Mouse (Mus musculus) neural tube, embryonic 11.5 days (tissue): Measurements from ENCODE around the gene Pde10a. TPM values are rescaled to one million over a fixed set of nuclear protein-coding genes. Genes with fewer than 3 reads are reported as not detected.

Experiments used
- ATAC-seq: fragments of 200-750 bp; cut with Nextera tagmentation; 2 replicates; pipeline ENCODE4 v1.8.0; 2017; ENCODE audit warnings: moderate number of reproducible peaks, mild to moderate bottlenecking, moderate TSS enrichment, moderate library complexity; ENCODE audit not compliant: insufficient read depth, low FRiP score, low TSS enrichment
- DNase-seq: peaks from one replicate; pipeline ENCODE4 v3.0.0-alpha.2; 2015; ENCODE audit warnings: low spot score
- H3K27ac ChIP-seq: fragments of 300-500 bp; sonication (generic); 2 replicates; pipeline ENCODE4 v1.5.1; 2014; ENCODE audit warnings: low read depth, mild to moderate bottlenecking, low read length
- H3K27me3 ChIP-seq: fragments of 300-500 bp; sonication (generic); 2 replicates; pipeline ENCODE4 v1.6.1; 2014; ENCODE audit warnings: mild to moderate bottlenecking, low read length, mixed read lengths; ENCODE audit not compliant: control insufficient read depth, insufficient read depth
- H3K36me3 ChIP-seq: fragments of 300-500 bp; sonication (generic); 2 replicates; pipeline ENCODE4 v1.6.1; 2014; ENCODE audit warnings: mild to moderate bottlenecking, low read length, moderate library complexity, mixed read lengths; ENCODE audit not compliant: control insufficient read depth, insufficient read depth
- H3K4me1 ChIP-seq: fragments of 300-500 bp; sonication (generic); 2 replicates; pipeline ENCODE4 v1.6.1; 2014; ENCODE audit warnings: low read length, mixed read lengths; ENCODE audit not compliant: control insufficient read depth, insufficient read depth
- H3K4me2 ChIP-seq: fragments of 300-500 bp; sonication (generic); 2 replicates; pipeline ENCODE4 v1.6.1; 2014; ENCODE audit warnings: low read depth, mild to moderate bottlenecking, moderate library complexity
- H3K4me3 ChIP-seq: fragments of 300-500 bp; sonication (generic); 2 replicates; pipeline ENCODE4 v1.5.1; 2014; ENCODE audit warnings: low read depth, low read length
- H3K9ac ChIP-seq: fragments of 300-500 bp; sonication (generic); 2 replicates; pipeline ENCODE4 v1.6.1; 2014; ENCODE audit warnings: mild to moderate bottlenecking, low read length
- H3K9me3 ChIP-seq: fragments of 300-500 bp; sonication (generic); 2 replicates; pipeline ENCODE4 v1.6.1; 2016; ENCODE audit warnings: low read length; ENCODE audit not compliant: control insufficient read depth
- WGBS: fragments of 180-500 bp; shearing (Covaris S2); extraction: QIAGEN DNeasy Blood & Tissue Kit; methylation state at CpG from one replicate; pipeline ENCODE4 v1.1.7; 2014; 5-methylcytosine and 5-hydroxymethylcytosine counted together
- polyA plus RNA-seq: library from polyadenylated mRNA; unstranded; fragments of >200 nt; fragmentation: Nextera tagmentation; extraction: Ambion mirVana; gene quantifications from 2 replicates; pipeline ENCODE4 v1.2.1, GENCODE M21; 2014

The Pde10a gene
- polyA plus RNA-seq, 1 experiment from 2014 or later = 5.9 TPM

DNA sequence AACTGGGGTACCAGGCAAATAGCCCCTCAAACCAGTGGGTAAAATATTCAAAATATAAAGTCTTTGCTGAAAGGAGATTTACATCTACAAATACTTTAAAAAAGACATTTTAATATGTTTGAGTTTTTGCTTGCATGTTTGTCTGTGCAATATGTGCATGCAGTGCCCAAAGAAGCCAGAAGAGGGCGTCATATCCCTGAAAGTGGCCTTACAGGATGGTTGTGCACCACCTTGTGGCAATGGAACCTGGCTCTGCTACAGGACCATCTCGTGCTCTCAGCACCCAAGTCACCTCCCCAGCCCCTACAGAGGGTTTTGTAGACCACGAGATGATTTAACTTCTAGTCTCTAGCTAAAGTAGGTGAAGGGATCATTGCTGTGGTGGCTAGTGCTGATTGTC is 8.7 kb downstream of the Pde10a start:
- Histone ChIP-seq H3K9me3 (no peaks in the 10 kb centered on the region), H3K4me3 (no peak overlapping the region), H3K4me1 (no peaks in the 10 kb centered on the region), H3K36me3 (no peaks in the 10 kb centered on the region), H3K27me3 (no peaks in the 10 kb centered on the region), H3K4me2 (no peak overlapping the region), H3K27ac (no peak overlapping the region), H3K9ac (no peak overlapping the region)
- 47% methylated on average over 3 of the region's 3 CpGs for WGBS
- DNase-seq = no peak
- no peak for ATAC-seq

- H3K27ac ChIP-seq = no peak overlapping the region
- H3K27me3 ChIP-seq = no peaks in the 10 kb centered on the region
- 89% methylated on average over 6 of the region's 6 CpGs for WGBS
- H3K9me3 ChIP-seq = no peaks in the 10 kb centered on the region
- H3K4me2 ChIP-seq = no peak overlapping the region
- ATAC-seq (no peak), DNase-seq (no peak)
- H3K36me3 ChIP-seq = no peaks in the 10 kb centered on the region
- H3K4me3 ChIP-seq = no peak overlapping the region
- no peak overlapping the region for H3K9ac ChIP-seq
- H3K4me1 ChIP-seq = no peaks in the 10 kb centered on the region
Observed at GRCm38 (mm10) chr17:8536522-8536921, 11.3 kb downstream of the Pde10a start.

GRCm38 (mm10) chr17:8538102-8538501 is 12.9 kb downstream of the Pde10a start:
- no peak overlapping the region for H3K4me2 ChIP-seq
- no peak overlapping the region for H3K9ac ChIP-seq
- no peak for DNase-seq
- WGBS = 72% methylated on average over 3 of the region's 3 CpGs
- H3K4me3 ChIP-seq = no peak overlapping the region
- H3K4me1 ChIP-seq = no peaks in the 10 kb centered on the region
- ATAC-seq = no peak
- H3K27ac ChIP-seq = no peak overlapping the region
- H3K9me3 ChIP-seq = no peaks in the 10 kb centered on the region
- H3K36me3 ChIP-seq = no peaks in the 10 kb centered on the region
- H3K27me3 ChIP-seq = no peaks in the 10 kb centered on the region

DNA sequence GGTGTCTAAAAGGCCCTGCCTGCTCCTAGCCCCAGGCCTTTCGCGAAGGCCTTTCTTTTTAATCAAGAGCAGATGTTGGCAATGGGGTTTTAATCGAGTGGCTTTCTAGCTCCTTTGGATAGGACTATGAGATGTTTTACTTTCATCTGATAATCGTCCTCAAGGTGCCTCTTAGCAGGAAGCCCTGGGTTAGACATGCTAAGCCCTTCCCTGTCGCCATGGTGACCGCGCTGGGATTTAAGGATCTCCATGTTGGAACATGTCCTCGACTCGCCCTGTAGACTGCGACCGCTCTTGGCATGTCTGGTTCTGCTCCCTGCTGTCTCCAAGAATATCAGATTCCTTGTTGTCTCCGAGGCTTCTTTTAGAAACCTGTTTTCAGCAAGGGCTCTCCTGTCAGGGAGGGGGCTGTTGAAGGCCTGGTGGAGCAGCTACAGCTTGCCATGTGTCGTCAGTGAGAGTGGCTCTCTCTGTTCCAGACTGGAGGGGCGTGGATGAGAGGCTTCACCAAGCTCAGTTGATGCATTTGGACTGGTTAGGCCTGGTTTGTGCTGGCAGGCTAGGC is 16.9 kb downstream of the Pde10a start:
- Histone ChIP-seq H3K4me1 (no peaks in the 10 kb centered on the region), H3K27ac (no peak overlapping the region), H3K9ac (no peak overlapping the region), H3K9me3 (no peaks in the 10 kb centered on the region), H3K27me3 (no peaks in the 10 kb centered on the region), H3K4me2 (no peak overlapping the region), H3K4me3 (no peak overlapping the region), H3K36me3 (no peaks in the 10 kb centered on the region)
- DNase-seq (peak; percentile 33), ATAC-seq (no peak)
- 71% methylated on average over 14 of the region's 14 CpGs for WGBS

GRCm38 (mm10) chr17:8546366-8546765 is 21.2 kb downstream of the Pde10a start:
- DNase-seq (no peak), ATAC-seq (no peak)
- Histone ChIP-seq H3K27me3 (no peaks in the 10 kb centered on the region), H3K27ac (no peak overlapping the region), H3K4me3 (no peak overlapping the region), H3K9ac (no peak overlapping the region), H3K4me2 (no peak overlapping the region), H3K4me1 (no peaks in the 10 kb centered on the region), H3K9me3 (no peaks in the 10 kb centered on the region), H3K36me3 (no peaks in the 10 kb centered on the region)
- WGBS = 87% methylated on average over 9 of the region's 9 CpGs

DNA sequence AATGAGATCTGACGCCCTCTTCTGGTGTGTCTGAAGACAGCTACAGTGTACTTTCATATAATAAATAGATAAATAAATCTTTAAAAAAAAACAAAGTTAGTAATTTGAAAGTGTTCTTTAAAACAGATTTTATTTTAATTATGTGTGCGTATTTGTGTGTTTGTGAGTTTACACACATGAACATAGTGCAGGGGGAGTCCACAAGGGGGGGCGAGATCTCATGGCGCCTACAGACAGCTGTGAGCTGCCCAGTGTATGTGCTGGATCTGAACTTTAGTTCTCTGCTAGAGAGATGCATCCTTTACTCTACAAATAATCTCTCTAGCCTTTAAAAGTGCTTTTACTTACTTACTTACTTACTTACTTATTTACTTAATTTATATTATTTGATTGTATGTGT is 23.6 kb downstream of the Pde10a start:
- DNase-seq (no peak), ATAC-seq (no peak)
- no peaks in the 10 kb centered on the region for H3K9me3 ChIP-seq
- WGBS = 87% methylated on average over 4 of the region's 4 CpGs
- H3K4me1 ChIP-seq = no peaks in the 10 kb centered on the region
- no peak overlapping the region for H3K4me2 ChIP-seq
- H3K36me3 ChIP-seq = no peaks in the 10 kb centered on the region
- H3K4me3 ChIP-seq = no peak overlapping the region
- H3K9ac ChIP-seq = no peak overlapping the region
- no peak overlapping the region for H3K27ac ChIP-seq
- H3K27me3 ChIP-seq = no peaks in the 10 kb centered on the region

GRCm38 (mm10) chr17:8551641-8552040 is 26.5 kb downstream of the Pde10a start:
- Histone ChIP-seq H3K4me1 (no peaks in the 10 kb centered on the region), H3K4me3 (no peak overlapping the region), H3K36me3 (no peaks in the 10 kb centered on the region), H3K4me2 (no peak overlapping the region), H3K27me3 (no peaks in the 10 kb centered on the region), H3K9me3 (no peaks in the 10 kb centered on the region), H3K9ac (no peak overlapping the region), H3K27ac (no peak overlapping the region)
- WGBS = 75% methylated on average over 3 of the region's 3 CpGs
- ATAC-seq = no peak
- no peak for DNase-seq

GRCm38 (mm10) chr17:8552346-8553035 is 27.3 kb downstream of the Pde10a start:
- Histone ChIP-seq H3K9me3 (no peaks in the 10 kb centered on the region), H3K27ac (no peak overlapping the region), H3K4me3 (no peak overlapping the region), H3K27me3 (no peaks in the 10 kb centered on the region), H3K4me2 (no peak overlapping the region), H3K4me1 (no peaks in the 10 kb centered on the region), H3K9ac (no peak overlapping the region), H3K36me3 (no peaks in the 10 kb centered on the region)
- no peak for DNase-seq
- no peak for ATAC-seq
- 88% methylated on average over 8 of the region's 8 CpGs for WGBS

DNA sequence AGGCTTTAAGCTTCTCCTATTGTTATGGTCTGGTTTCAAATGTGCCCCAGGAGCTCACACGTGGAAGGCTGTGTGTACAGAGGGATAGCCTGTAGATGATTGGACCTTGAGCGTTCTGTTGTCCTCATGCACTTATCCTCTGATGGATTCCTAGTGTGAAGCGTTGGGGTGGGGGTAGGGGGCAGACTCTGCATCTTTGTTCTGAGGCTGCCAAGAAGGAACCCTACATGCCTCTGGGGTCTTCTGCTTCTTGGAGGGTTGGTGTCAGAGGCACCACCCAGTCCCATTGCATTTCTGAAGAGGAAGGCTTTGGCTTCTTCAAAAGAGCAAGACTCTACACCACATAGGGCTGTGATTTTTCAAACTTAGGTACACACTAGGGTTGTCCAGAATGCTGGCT is 28.4 kb downstream of the Pde10a start:
- no peak overlapping the region for H3K9ac ChIP-seq
- H3K36me3 ChIP-seq = no peaks in the 10 kb centered on the region
- ATAC-seq (no peak), DNase-seq (no peak)
- H3K9me3 ChIP-seq = no peaks in the 10 kb centered on the region
- no peaks in the 10 kb centered on the region for H3K27me3 ChIP-seq
- 79% methylated on average over 3 of the region's 3 CpGs for WGBS
- no peak overlapping the region for H3K27ac ChIP-seq
- H3K4me2 ChIP-seq = no peak overlapping the region
- no peaks in the 10 kb centered on the region for H3K4me1 ChIP-seq
- no peak overlapping the region for H3K4me3 ChIP-seq
